Mouse (Mus musculus): Measurements from ENCODE around the gene Chd2.

Chd2 gene

DNA sequence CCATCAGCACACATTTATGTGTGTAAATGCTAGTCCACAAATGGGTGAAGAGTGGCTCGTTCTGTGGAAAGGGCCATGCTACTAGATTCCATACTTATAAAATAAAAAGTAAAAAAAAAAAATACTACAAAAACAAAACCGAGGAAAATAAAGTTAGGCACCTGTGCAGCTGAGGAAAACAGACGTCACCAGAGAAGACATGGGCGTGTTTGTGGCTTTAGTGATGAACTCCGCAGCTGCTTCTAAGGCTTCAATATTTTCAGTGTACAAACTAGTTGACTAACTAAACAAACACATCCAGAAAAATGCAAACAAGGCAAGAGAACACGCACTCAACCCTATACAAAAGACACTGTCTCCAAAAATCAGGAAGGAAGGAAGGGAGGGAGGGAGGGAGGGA lies 18.4 kb downstream of the Chd2 start:
- no peak for TF ChIP-seq GATA4 (IDR thresholded peaks at IDR 0.05; ENCODE audit: insufficient replicate concordance, low read length)

DNA sequence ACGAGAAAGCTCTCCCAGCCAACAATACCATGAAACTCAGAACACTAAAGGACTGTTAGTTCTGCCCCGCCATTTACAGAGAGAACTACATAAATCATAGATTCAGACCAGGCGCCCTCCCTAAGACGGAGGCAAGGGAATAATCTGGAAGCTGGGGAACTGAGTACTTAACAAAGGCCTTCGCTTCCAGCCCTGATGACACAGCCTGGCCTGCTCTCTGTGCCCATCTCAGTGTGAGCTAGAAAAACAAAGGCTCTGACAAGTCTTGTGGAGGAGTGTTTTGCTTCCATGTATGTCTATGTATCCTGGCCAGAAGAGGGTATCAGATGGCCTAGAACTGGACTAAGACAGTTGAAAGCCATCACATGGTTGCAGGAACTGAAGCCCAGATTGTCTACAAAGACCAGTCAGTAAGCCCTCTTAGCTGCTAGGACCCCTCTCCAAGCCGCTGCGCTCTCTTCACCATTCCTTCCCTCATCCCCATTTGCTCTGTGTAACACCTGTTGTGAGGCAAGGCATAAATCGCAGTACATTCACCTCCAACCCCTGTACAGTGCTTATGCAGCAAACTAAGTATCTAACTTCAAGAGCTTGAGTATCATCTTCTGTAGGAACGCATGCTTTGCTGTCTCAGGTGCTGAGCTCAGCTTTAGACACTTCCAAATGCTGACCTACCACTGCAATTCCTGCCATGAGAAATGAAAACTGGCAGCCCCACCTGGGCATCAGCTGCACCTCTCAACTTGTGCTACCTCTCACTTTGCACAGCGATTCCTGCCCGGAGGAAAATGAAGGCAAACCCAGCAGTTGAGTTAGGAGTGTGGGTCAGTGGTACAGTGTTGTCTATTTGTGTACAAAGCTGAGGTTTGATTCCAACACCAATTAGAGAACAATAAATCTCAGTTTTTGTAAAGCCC lies 20.1 kb downstream of the Chd2 start:
- no peak for TF ChIP-seq GATA4 (IDR thresholded peaks at IDR 0.05; ENCODE audit: insufficient replicate concordance, low read length)

DNA sequence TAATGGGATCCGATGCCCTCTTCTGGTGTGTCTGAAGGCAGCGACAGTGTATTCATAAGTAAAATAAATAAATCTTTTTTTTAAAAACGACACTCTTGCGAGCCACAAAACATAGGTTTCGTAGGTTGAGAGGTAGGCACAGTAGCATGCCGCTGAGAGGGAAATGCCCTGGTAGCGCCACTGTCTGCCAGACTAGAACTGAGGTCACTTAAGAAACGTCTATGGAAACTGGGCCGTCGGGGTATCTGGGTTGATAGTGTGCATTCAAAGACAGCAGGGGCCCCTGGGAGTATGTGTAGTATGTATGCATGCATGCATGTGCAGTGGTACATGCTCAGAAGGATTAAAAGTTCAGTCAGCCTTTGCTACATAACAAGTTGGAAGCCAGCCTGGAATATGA lies 21.4 kb downstream of the Chd2 start:
- no peak for TF ChIP-seq GATA4 (IDR thresholded peaks at IDR 0.05; ENCODE audit: insufficient replicate concordance, low read length)

DNA sequence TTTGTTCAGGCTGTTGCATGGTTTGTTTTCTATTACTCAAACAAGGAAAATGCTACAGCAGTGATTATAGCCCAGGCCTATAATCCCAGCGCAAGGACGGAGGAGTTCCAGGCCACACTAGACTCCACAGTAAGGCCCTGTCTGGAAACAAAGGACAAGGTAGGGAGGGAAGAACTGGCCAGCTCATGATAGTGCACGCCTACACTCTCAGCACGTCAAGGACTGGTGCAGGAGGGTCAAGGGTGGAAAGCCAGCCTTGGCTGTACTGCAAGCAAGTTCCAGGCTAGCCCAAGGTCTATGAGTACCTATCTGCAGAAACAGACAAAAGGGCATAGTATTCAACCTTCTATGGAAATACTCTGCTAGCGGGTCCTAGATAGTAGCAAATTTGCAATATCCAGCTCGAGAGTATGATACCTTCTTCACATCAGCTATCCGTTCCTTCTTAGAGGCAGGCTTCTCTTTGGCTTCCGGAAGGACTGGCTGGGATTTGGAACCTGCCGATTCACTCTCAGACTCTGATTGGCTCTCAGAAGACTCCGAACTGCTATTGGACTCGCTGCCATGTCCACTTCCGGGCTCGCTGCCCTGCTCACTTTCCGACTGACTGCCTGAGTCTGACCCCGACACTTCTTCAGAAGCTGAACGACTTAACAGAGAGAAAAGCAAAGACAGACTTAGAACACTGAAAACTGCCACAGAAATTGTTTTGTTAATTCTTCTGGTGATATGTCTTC lies 22.4 kb downstream of the Chd2 start:
- TF ChIP-seq GATA4 (IDR thresholded peaks at IDR 0.05; ENCODE audit: insufficient replicate concordance, low read length), result no peak

DNA sequence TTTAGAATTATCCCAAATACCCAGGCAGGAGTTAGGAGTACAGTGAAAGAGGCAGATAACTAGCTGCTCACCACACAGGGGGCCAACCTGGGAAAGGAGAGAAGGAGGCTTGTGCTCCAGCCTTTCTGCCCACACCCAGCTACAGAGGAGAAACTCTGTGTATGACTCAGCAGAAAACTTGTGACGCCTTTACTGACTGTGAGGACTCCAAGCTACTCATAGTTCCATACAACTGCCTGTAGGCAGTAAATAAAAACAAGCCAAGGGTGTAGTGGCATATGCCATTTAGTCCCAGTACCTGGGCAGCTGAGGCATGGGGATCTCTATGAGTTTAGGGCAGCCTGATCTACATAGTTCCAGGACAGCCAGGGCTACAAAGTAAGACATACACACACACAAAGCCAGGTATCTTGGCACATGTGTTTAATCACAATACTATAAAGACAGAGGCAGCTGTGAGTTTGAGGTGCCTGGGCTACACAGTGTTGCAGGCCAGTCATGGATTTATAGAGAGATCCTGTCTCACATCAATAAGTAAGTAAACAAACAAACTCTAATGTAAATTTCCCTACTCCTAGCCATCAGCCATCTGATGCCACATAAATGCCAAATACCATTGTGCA lies 24.1 kb downstream of the Chd2 start:
- TF ChIP-seq GATA4 (IDR thresholded peaks at IDR 0.05; ENCODE audit: insufficient replicate concordance, low read length), result no peak

DNA sequence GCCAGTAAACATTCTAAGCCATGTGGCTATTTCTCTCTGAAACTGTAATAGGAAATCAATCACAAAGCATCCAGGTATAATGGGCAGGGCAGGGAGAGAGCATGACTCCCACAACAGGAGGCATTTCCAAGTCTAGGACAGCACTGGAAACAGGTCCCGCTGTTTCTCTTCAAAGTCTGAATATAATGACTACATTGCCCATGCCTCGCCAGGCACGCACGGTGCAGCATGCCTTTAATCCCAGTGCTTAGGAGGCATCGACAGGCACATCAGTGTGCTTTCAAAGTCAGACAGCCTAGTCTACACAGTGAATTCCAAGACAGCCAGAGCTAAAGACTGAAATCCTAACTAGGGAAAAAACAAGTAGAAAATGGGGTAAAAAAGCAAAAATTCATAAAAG lies 24.8 kb downstream of the Chd2 start:
- TF ChIP-seq GATA4 (IDR thresholded peaks at IDR 0.05; ENCODE audit: insufficient replicate concordance, low read length), result no peak

DNA sequence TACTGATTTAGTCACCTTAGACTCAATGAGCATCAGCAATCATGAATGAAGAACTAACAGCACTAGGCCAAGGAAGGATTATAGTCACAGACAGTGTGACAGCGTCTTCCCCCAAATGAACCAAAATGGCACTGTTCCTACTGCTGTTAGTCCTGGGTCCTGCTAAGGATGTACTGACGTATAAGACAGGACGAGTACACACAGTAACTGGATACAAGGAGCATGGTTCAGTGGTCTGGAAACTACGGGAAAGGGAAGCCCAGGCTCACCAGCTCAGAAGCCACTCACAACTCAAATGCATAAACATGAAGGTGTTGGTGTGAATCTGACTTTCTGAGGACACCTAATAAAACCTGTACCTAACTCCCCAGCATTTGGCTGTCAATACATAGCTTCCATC lies 27.1 kb downstream of the Chd2 start:
- no peak for TF ChIP-seq GATA4 (IDR thresholded peaks at IDR 0.05; ENCODE audit: insufficient replicate concordance, low read length)

DNA sequence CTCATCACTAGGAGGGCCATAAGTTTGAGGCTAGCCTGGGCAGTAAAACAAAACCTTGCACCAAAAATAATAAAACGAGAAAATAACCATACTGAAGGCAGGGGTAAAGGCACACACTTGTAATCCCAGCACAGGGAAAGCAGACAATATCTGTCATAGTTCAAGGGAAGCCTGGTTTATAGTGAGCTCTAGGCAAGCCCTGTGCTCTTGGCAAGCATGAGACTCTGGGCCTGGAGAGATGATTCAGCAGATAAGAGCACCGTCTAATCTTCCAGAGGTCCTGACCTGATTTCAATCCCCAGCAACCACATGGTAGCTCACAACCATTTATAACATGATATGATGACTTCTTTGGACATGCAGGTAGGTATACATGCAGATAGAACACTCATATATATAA lies 29.2 kb downstream of the Chd2 start:
- no peak for TF ChIP-seq GATA4 (IDR thresholded peaks at IDR 0.05; ENCODE audit: insufficient replicate concordance, low read length)

DNA sequence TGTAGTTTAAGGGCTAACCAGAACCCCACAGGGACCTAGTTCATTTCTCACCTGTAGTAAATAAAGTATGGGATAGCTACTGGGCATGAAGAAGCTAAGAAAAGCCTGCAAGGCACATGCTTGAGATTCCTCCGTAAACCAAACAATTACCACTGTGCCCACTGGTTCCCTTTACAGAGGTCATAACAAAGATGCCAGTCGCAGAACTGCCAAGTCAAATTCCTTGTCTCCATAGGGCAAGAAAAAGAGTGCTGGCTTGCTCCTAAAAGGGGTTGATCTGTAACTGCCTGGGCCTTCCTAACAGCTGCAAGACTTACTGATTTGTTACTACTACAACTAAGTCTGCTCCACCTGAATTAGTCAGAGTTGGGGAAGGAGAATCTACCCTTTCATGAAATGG lies 32.9 kb downstream of the Chd2 start:
- no peak for TF ChIP-seq GATA4 (IDR thresholded peaks at IDR 0.05; ENCODE audit: insufficient replicate concordance, low read length)

DNA sequence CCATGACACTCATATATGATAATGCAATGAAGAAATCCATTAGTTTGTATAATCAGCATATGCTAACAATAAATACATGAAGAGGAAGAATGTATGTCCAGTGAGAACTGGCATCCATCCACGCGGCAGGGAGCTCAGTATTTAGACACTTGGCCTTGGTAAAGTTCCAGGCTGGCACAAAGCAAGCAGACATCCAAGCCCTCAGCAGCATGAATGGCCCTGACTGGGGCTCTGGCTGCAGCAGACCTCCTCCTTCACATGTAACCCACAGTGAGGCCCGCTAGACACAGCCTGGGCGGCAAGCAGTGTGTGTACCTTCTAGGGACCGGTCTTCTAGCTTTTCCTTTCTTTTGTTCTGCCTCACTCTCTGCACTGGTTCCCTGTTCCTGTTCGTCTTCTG lies 34.1 kb downstream of the Chd2 start:
- no peak for TF ChIP-seq GATA4 (IDR thresholded peaks at IDR 0.05; ENCODE audit: insufficient replicate concordance, low read length)

DNA sequence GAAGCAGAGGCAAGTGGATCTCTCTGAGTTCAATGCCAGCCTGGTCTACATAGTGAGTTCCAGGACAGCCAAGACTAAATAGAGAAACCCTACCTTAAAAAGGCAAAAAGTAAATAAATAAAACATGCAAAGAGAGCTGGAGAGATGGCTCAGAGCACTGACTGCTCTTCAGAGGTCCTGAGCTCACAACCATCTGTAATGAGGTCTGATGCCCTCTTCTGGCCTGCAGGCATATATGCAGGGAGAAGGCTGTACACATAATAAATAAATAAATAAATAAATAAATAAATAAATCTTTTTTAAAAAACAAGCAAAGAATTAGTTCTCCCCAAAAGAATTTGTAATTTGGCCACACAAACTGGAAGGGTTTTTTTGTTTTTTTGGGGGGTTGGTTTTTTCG lies 34.8 kb downstream of the Chd2 start:
- no peak for TF ChIP-seq GATA4 (IDR thresholded peaks at IDR 0.05; ENCODE audit: insufficient replicate concordance, low read length)

DNA sequence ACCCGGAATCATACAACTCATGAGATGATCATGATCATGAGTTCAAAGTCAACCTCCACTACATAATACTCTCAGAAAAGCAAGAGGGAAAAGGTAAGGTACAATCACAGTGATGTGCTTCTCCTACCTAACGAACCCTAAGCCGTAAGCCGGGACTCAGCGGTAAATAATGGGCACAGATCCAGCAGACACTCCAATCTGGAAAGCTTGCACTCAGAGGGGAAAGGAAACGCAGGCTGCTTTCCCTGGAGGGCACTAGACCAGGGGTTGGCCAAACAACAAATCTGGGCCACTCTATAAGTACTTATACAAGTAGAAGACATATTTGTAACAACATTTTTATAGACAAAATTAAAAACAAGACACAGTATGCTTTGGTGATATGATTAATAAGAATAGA lies 36.4 kb downstream of the Chd2 start:
- TF ChIP-seq GATA4 (IDR thresholded peaks at IDR 0.05; ENCODE audit: insufficient replicate concordance, low read length), result no peak

DNA sequence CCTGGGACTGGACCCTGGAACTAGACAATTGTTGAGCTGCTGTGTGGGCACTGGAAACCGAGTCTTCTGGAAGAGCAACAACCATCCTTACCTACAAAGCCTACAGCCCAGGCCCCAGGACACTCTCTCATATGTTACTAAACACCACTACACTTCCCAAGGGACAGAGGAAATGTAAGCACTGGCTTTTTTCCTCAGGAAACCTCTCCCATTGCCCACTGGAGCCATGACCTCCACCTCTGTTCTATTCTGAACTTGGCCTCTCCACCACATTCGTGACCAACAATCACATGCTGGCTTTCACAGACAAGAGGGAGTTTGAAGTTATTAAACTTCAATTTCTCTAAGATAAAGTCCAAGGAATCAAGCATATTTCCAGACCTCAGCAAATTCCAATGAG lies 43.4 kb downstream of the Chd2 start:
- TF ChIP-seq GATA4 (IDR thresholded peaks at IDR 0.05; ENCODE audit: insufficient replicate concordance, low read length), result peak; percentile 20; the same call in 1 of the 2 replicates

DNA sequence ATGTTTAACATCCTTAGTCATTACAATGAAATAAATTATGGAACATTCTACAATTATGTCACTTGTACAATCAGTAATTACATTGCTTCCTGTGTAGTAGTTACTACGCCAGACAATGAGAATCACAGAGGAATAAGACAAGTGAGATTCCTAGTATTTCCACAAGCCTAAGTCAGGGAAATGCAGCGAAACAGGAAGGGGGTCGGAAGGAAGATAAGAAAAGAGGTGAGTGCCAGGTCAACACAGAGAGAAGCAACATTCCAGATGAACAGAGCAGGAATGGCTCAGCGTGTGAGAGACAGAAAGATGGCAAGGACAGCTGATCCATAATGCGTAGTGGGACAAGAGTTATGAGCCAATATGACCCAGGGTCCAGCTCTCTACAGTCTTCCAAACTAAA lies 52.4 kb downstream of the Chd2 start:
- peak; percentile 76; the same call in 1 of the 2 replicates for TF ChIP-seq GATA4 (IDR thresholded peaks at IDR 0.05; ENCODE audit: insufficient replicate concordance, low read length)

DNA sequence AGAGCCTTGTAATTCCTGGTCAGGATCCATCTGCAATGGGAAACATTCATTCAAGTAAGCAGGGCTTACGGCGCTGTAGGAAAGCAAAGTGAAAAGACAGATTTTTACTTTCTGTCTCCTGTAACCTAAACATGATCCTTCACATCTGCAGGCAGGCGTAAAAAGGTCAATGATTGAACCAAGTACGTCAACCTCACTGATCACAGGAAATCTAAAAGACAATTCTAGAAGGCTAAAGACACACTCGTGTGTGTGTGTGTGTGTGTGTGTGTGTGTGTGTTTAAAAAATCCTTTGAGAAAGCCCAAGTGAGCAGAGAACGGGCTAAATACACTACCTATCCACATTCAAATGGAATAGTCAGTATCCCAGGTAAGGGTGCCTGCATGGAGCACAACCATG lies 60.5 kb downstream of the Chd2 start:
- no peak for TF ChIP-seq GATA4 (IDR thresholded peaks at IDR 0.05; ENCODE audit: insufficient replicate concordance, low read length)

DNA sequence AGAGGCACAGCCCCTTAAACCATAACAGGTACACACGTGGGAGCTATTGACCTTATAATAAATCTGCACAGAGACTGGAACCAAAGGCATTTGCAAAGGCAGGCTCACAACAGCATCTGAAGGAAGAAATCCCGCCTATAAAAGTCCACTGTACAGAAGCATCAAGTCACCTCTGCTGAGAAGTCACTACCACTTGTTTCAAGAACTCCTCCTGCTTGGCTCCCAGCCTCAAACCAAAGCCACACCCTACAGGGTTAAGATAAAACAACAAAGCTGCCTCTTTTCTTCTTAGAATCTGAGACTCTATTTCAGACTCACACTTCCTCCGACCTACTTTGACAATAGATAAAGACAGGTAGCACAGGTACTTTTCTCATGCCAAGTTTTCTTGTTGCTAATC lies 62.1 kb downstream of the Chd2 start:
- TF ChIP-seq GATA4 (IDR thresholded peaks at IDR 0.05; ENCODE audit: insufficient replicate concordance, low read length), result no peak
